Mouse (Mus musculus) liver, embryonic 13.5 days (tissue): ENCODE measurements around the gene St6gal2. TPM values are rescaled to one million over a fixed set of nuclear protein-coding genes. Genes with fewer than 3 reads are reported as not detected.

Source experiments
- ATAC-seq: fragments of 200-750 bp; cut with Nextera tagmentation; 2 replicates; pipeline ENCODE4 v1.8.0; 2017; ENCODE audit warnings: low read depth, mild to moderate bottlenecking, moderate number of reproducible peaks, moderate library complexity
- DNase-seq: peaks from one replicate; pipeline ENCODE4 v3.0.0; 2022
- H3K27ac ChIP-seq: fragments of 300-500 bp; sonication (generic); 2 replicates; pipeline ENCODE4 v1.5.1; 2015; ENCODE audit warnings: moderate library complexity, mild to moderate bottlenecking, inconsistent platforms
- H3K27me3 ChIP-seq: fragments of 300-500 bp; sonication (generic); 2 replicates; pipeline ENCODE4 v1.6.1; 2015; ENCODE audit warnings: mild to moderate bottlenecking, inconsistent platforms
- H3K36me3 ChIP-seq: fragments of 300-500 bp; sonication (generic); 2 replicates; pipeline ENCODE4 v1.6.1; 2015; ENCODE audit warnings: mild to moderate bottlenecking, inconsistent platforms
- H3K4me1 ChIP-seq: fragments of 300-500 bp; sonication (generic); replicated peaks from 2 replicates; pipeline ENCODE4 v1.6.1; 2015; ENCODE audit warnings: inconsistent platforms
- H3K4me2 ChIP-seq: fragments of 300-500 bp; sonication (generic); 2 replicates; pipeline ENCODE4 v1.6.1; 2015; ENCODE audit warnings: inconsistent platforms, mild to moderate bottlenecking, moderate library complexity
- H3K4me3 ChIP-seq: fragments of 300-500 bp; sonication (generic); replicated peaks from 2 replicates; pipeline ENCODE4 v1.5.1; 2015; ENCODE audit warnings: mild to moderate bottlenecking, inconsistent platforms
- H3K9ac ChIP-seq: fragments of 300-500 bp; sonication (generic); 2 replicates; pipeline ENCODE4 v1.6.1; 2015; ENCODE audit warnings: mild to moderate bottlenecking, inconsistent platforms
- H3K9me3 ChIP-seq: fragments of 300-500 bp; sonication (generic); replicated peaks from 2 replicates; pipeline ENCODE4 v1.6.1; 2016; ENCODE audit warnings: inconsistent platforms
- WGBS: fragments of 180-500 bp; shearing (Covaris S2); methylation state at CpG from one replicate; pipeline ENCODE4 v1.1.7; 2015; ENCODE audit not compliant: insufficient replicate concordance; 5-methylcytosine and 5-hydroxymethylcytosine counted together
- polyA plus RNA-seq: library from polyadenylated mRNA; unstranded; fragments of >200 nt; fragmentation: Nextera tagmentation; extraction: Ambion mirVana; gene quantifications from 2 replicates; pipeline ENCODE4 v1.2.1, GENCODE M21; 2015

The St6gal2 gene
- polyA plus RNA-seq, 1 experiment from 2014 or later, result 0.12 TPM

DNA sequence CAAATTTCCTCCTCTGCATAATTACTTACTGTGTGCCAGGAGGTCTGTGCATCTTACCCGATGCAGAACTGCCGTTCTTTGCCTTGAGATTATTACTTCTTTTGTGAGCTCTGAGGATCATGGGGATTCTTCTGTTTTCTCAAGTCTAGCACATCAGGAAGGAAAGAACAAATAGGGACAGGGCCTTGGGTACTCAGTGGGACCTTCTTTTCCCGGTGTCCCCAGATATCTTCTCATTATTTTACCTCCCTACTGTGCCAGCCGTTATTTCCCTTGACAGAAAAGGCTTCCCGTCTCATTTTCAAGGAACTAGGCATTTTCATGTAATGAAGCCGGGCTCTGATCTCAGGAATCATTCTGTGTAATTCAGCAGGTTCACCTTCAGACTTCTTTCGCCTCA lies 34.2 kb downstream of the St6gal2 start:
- Histone ChIP-seq H3K27me3 (no peaks in the 10 kb centered on the region), H3K9me3 (0 out of 2 replicates have a peak, but pooled peaks cover 6% of the 10 kb centered on the region), H3K4me1 (no peaks in the 10 kb centered on the region), H3K4me3 (no peak overlapping the region), H3K4me2 (no peak overlapping the region), H3K9ac (no peak overlapping the region), H3K36me3 (no peaks in the 10 kb centered on the region), H3K27ac (no peak overlapping the region)
- WGBS, result 58% methylated on average over 7 of the region's 7 CpGs
- DNase-seq, result no peak
- no peak for ATAC-seq

DNA sequence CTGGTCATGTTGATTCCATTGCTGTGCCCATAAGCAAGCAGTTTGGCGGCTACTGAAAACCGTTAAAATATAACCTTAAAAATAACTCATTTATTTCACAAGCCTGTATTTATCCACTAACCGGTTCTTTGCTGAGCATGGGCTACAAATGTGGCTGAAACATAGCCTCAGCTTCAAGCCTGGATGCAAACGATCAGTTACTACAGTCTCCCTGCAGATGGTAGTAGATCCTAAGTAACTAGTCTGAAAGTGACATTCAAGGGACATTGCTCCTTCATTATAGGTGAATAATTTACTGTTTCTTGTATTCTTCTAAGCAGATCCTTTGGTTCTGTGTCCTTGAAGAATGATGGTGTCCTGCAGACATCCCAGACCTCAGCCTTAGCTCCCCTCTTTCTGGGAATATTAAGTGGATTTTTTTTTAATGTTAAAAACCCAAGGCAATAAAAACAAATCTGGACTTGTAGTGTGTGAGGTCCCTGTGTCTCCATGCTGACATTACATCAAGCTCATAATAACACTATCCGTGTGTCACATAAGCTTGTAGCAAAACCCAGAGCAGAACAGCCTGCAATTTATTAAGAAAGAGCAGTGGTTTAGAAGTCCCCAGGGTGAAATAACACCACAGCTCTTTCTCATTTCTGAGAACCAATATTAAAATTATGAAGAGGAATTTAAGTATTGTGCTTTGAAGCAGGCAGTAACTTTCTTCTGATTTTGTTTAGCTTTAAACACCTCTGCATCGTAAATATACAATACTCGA lies 39.1 kb downstream of the St6gal2 start:
- Histone ChIP-seq H3K4me3 (no peak overlapping the region), H3K27me3 (no peaks in the 10 kb centered on the region), H3K9me3 (0 out of 2 replicates have a peak, but pooled peaks cover 6% of the 10 kb centered on the region), H3K27ac (no peak overlapping the region), H3K4me2 (no peak overlapping the region), H3K36me3 (no peaks in the 10 kb centered on the region), H3K4me1 (no peaks in the 10 kb centered on the region), H3K9ac (no peak overlapping the region)
- 63% methylated on average over 7 of the region's 7 CpGs for WGBS
- ATAC-seq, result no peak
- DNase-seq, result no peak

- H3K4me3 ChIP-seq, result no peak overlapping the region
- H3K27me3 ChIP-seq, result no peaks in the 10 kb centered on the region
- no peaks in the 10 kb centered on the region for H3K4me1 ChIP-seq
- H3K36me3 ChIP-seq, result no peaks in the 10 kb centered on the region
- DNase-seq (no peak), ATAC-seq (no peak)
- H3K27ac ChIP-seq, result no peak overlapping the region
- 66% methylated on average over 7 of the region's 7 CpGs for WGBS
- 0 out of 2 replicates have a peak, but pooled peaks cover 4% of the 10 kb centered on the region for H3K9me3 ChIP-seq
- no peak overlapping the region for H3K4me2 ChIP-seq
- no peak overlapping the region for H3K9ac ChIP-seq
Observed at GRCm38 (mm10) chr17:55531872-55532271, 86.7 kb downstream of the St6gal2 start.

DNA sequence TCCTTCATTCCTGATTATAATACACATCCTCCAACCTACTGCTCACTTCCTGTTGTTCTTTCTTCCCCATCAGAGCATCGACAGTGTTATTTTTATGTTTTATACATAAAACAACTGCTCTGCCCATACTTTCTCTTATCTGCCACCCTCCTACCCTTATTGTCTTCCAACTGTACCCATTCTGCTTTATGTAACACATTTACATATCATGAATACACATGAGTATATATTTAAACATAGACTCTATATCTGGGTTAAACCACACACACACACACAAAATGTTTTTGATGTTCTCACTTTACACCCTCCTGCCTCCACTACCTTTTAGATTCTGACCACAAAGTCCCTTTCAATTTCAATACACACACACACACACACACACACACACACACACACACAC lies 103.3 kb downstream of the St6gal2 start:
- 55% methylated on average over 1 of the region's 1 CpGs for WGBS
- Histone ChIP-seq H3K9me3 (no peaks in the 10 kb centered on the region), H3K4me2 (no peak overlapping the region), H3K27ac (no peak overlapping the region), H3K27me3 (no peaks in the 10 kb centered on the region), H3K9ac (no peak overlapping the region), H3K4me1 (no peaks in the 10 kb centered on the region), H3K4me3 (no peak overlapping the region), H3K36me3 (no peaks in the 10 kb centered on the region)
- no peak for DNase-seq
- ATAC-seq, result no peak

DNA sequence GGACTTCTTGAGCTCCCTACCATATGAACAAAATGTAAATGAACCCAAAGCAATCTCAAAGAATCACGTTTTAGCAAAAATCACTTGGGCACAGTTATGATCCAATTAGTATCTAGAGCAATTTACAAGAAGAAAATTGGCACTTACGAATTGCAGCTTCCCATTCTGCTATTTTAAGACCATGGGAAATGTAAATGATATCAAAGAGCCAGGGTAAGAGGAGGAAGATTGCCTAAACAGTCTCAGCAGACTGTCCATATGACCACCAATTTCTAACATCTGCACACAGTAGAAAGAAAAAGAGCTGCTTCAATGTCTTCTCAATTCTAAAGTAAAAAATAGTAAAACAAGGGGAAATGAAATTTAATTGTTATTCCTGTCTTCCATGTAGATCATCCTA lies 116.6 kb downstream of the St6gal2 start:
- Histone ChIP-seq H3K9me3 (no peaks in the 10 kb centered on the region), H3K36me3 (no peaks in the 10 kb centered on the region), H3K27ac (no peak overlapping the region), H3K4me3 (no peak overlapping the region), H3K4me1 (no peaks in the 10 kb centered on the region), H3K9ac (no peak overlapping the region), H3K4me2 (no peak overlapping the region), H3K27me3 (no peaks in the 10 kb centered on the region)
- WGBS, result 22% methylated on average over 2 of the region's 2 CpGs
- DNase-seq (no peak), ATAC-seq (no peak)

Other genes starting within 250 kb of the St6gal2 start
- not detected in 2 replicates for gene Vmn2r118, start 179.8 kb downstream of the St6gal2 start, polyA plus RNA-seq